Mouse (Mus musculus): Measurements from ENCODE around the gene Slc4a1ap. TPM values are rescaled to one million over a fixed set of nuclear protein-coding genes. Genes with fewer than 3 reads are reported as not detected.

Slc4a1ap gene
- 29.3 and 36.9 TPM in 2 replicates for total RNA-seq (2014; rRNA removed)
- 16.6 and 25.6 TPM in 2 replicates for polyA plus RNA-seq (2015; fragmentation: Nextera tagmentation; extraction: Ambion mirVana)

DNA sequence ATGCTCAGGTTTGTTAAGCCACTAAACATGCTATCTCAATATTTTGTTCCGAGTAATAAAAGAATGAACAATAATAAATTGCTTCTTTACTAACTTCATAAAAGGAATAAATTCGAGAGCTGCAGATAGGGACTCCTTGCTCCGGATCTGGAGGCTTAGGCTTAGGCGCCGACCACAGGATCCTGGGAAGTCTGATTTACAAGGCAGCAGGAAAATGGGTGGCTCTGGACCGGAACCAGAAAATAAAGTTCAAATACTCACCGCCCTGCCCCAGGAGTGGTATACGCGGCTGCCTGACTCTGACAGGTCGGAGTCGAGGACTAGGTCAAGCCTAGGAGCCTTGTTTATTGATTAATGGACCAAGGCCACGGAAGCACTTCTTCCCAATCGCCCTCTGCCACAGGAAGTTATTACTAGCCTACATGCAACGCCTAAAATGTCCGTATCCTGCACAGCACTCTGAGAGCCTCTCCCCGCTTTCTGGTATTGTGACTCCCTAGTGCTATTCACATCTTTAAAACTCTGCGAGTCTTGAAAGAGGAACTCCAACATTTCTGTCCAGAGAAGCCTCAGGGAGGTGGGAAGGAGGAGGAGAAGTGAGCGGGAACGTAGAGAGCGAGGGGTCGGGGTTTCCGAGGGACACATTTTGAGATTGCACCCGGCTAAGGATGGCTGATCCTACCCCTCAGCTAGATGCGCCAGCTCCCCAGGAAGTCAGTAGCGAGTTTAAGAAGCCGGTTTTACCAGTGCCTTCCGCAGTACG lies at the start of gene Slc4a1ap:
Gene Slc4a1ap, plus strand, starts transcription at position 642 of the 763 bp plus-strand sequence.
- ATAC-seq (peak; percentile 94), DNase-seq (peak; percentile 92)
- Histone ChIP-seq H3K4me3 (ENCODE audit: low read depth, low read length) (peak within 1 kb of the TSS; percentile 84), H3K9me3 (ENCODE audit: low read length) (no peaks in the 10 kb centered on the region), H3K4me1 (ENCODE audit: insufficient read depth) (peaks cover 18% of the 10 kb centered on the region), H3K27ac (ENCODE audit: low read depth, low read length) (peak within 1 kb of the TSS; percentile 88), H3K4me2 (ENCODE audit: low read depth) (peak within 1 kb of the TSS; percentile 96), H3K36me3 (ENCODE audit: insufficient read depth) (peaks cover 29% of the 10 kb centered on the region), H3K27me3 (ENCODE audit: insufficient read depth, low read length) (no peaks in the 10 kb centered on the region), H3K9ac (peak within 1 kb of the TSS; percentile 80)
- no peak for TF ChIP-seq CTCF (IDR thresholded peaks at IDR 0.05; ENCODE audit: low read depth)
- 2% methylated on average over 28 of the region's 28 CpGs for WGBS

DNA sequence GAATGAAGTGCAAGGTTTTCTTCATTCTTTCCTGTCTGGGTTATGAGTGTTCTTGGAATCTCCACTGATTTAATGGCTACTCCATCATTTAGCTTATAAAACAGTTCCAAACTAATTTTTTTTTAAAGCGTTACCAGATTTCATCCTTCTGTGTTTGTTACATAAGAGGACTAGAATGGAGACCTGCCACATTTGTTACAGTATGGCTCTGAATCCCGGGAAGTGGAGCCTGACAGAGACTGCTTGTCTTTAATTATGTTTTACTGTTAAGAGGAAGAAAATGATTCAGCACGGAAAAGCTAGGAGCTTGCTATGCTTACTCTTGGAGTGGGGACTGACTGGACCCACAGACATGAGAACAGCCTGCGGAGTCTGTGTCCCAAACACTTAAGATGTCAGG lies 46.3 kb upstream of the Slc4a1ap start:
- H3K9ac ChIP-seq, result no peak overlapping the region
- DNase-seq (no peak), ATAC-seq (no peak)
- WGBS, result 95% methylated on average over 4 of the region's 4 CpGs
- no peaks in the 10 kb centered on the region for H3K9me3 ChIP-seq (ENCODE audit: low read length)
- H3K4me1 ChIP-seq (ENCODE audit: insufficient read depth), result no peaks in the 10 kb centered on the region
- peaks cover 81% of the 10 kb centered on the region for H3K36me3 ChIP-seq (ENCODE audit: insufficient read depth)
- H3K4me2 ChIP-seq (ENCODE audit: low read depth), result no peak overlapping the region
- no peak overlapping the region for H3K4me3 ChIP-seq (ENCODE audit: low read depth, low read length)
- TF ChIP-seq CTCF (IDR thresholded peaks at IDR 0.05; ENCODE audit: low read depth), result no peak
- no peaks in the 10 kb centered on the region for H3K27me3 ChIP-seq (ENCODE audit: insufficient read depth, low read length)
- H3K27ac ChIP-seq (ENCODE audit: low read depth, low read length), result no peak overlapping the region

DNA sequence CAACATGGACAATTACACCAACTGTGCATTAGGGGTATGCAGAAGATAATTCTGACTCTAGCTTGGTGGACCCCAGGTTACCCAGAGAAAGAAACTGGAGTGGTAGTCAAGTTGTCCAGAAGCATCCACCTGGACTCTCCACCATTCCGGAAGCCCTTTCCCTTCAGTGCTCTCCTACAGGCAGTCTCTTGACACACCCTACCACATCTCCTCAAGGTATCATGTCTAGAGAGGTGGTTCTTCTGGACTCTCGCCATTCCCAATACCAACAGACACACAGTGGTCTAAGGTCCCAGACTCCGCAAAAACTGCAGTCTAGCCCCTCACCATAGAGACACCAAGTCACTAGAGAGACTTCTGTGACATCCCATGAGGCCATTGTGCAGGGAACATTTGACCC lies 41.4 kb upstream of the Slc4a1ap start, which contains the start of gene 4930548H24Rik:
Gene 4930548H24Rik, plus strand, starts transcription at position 301 of the 400 bp plus-strand sequence.
- Histone ChIP-seq H3K9ac (no peak within 1 kb of the TSS), H3K4me1 (ENCODE audit: insufficient read depth) (no peaks in the 10 kb centered on the region), H3K36me3 (ENCODE audit: insufficient read depth) (peaks cover 34% of the 10 kb centered on the region), H3K4me3 (ENCODE audit: low read depth, low read length) (no peak within 1 kb of the TSS), H3K9me3 (ENCODE audit: low read length) (no peaks in the 10 kb centered on the region), H3K27me3 (ENCODE audit: insufficient read depth, low read length) (no peaks in the 10 kb centered on the region), H3K4me2 (ENCODE audit: low read depth) (no peak within 1 kb of the TSS), H3K27ac (ENCODE audit: low read depth, low read length) (no peak within 1 kb of the TSS)
- 94% methylated on average over 3 of the region's 3 CpGs for WGBS
- DNase-seq, result no peak
- no peak for TF ChIP-seq CTCF (IDR thresholded peaks at IDR 0.05; ENCODE audit: low read depth)
- no peak for ATAC-seq

DNA sequence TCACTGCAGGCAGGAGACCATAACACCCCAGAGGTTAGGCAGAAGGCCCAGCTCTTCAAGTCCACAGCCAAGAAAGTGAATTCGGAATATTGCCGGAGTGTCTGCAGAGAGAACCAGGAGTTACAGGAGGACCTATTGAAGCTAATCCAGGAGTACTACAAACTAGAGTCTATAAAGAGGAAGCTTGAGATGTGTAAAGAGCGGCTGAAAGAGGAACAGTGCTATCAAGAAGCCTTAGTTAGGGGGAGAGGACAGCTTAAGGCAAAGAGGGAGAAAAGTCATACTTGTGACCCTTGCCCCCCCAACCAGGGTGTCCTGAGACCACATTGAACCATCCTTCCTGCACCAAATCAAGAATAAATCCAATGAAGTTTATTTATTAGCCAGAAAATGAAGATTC lies 38.9 kb upstream of the Slc4a1ap start:
- no peak for ATAC-seq
- Histone ChIP-seq H3K9ac (no peak overlapping the region), H3K27ac (ENCODE audit: low read depth, low read length) (no peak overlapping the region), H3K4me2 (ENCODE audit: low read depth) (no peak overlapping the region), H3K4me1 (ENCODE audit: insufficient read depth) (no peaks in the 10 kb centered on the region), H3K36me3 (ENCODE audit: insufficient read depth) (peaks cover 12% of the 10 kb centered on the region; the same call in 1 of the 2 replicates), H3K27me3 (ENCODE audit: insufficient read depth, low read length) (no peaks in the 10 kb centered on the region), H3K9me3 (ENCODE audit: low read length) (no peaks in the 10 kb centered on the region), H3K4me3 (ENCODE audit: low read depth, low read length) (no peak overlapping the region)
- no peak for DNase-seq
- WGBS, result 94% methylated on average over 3 of the region's 3 CpGs
- TF ChIP-seq CTCF (IDR thresholded peaks at IDR 0.05; ENCODE audit: low read depth), result no peak

DNA sequence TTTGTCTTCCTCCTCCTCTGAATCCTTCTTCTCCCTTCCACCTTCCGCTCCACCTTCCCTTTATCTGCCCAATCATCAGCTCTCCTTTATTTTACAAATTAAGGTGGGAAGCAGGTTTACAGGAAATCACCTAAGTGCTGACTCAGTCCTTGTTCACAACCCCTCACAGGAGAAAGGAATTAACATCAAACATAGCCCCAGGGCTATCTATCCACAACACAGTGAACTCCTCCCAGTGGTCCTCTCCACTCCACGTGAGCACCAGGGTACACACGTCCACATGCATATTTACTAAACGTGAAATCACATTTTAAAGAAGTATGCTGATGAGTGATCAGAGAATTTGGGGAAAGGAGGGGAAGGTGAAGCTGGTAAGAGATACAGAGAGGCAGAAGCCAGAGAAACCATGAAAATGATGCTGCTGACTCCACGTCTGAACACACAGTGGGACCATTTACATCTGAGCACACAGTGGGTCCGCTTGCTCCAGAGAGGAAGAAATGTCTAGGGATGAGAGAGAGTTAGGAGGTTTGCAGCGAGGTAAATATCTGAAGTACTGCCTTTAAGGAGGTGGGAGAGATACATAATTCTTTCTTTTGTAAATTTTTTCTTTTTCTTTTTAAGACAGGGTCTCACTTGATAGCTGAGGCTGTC lies 37.6 kb upstream of the Slc4a1ap start:
- H3K9me3 ChIP-seq (ENCODE audit: low read length), result no peaks in the 10 kb centered on the region
- ATAC-seq (no peak), DNase-seq (no peak)
- no peaks in the 10 kb centered on the region for H3K27me3 ChIP-seq (ENCODE audit: insufficient read depth, low read length)
- H3K4me2 ChIP-seq (ENCODE audit: low read depth), result no peak overlapping the region
- WGBS, result 73% methylated on average over 7 of the region's 7 CpGs
- H3K4me1 ChIP-seq (ENCODE audit: insufficient read depth), result no peaks in the 10 kb centered on the region
- no peak for TF ChIP-seq CTCF (IDR thresholded peaks at IDR 0.05; ENCODE audit: low read depth)
- no peak overlapping the region for H3K9ac ChIP-seq
- H3K27ac ChIP-seq (ENCODE audit: low read depth, low read length), result no peak overlapping the region
- peaks cover 9% of the 10 kb centered on the region; the same call in 1 of the 2 replicates for H3K36me3 ChIP-seq (ENCODE audit: insufficient read depth)
- no peak overlapping the region for H3K4me3 ChIP-seq (ENCODE audit: low read depth, low read length)

DNA sequence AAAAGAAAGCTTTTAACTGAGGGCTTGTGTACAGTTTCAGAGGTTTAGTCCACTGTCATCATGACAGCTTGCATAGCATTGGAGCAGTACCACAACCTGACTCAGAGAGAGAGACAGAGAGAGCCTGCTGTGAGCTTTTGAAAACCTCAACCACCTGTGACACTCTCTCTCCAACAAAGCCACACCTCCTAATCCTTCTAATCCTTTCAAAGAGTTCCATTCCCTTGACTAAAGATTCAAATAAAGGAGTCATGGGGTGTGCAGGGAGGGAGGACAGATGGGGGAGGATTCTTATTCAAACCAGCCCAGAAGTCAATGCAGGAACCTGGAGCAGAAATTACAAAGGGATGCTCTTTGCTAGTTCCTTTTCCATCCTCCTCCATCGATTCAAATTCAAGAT lies 34.8 kb upstream of the Slc4a1ap start:
- H3K9ac ChIP-seq, result no peak overlapping the region
- 0 out of 2 replicates have a peak, but pooled peaks cover 4% of the 10 kb centered on the region for H3K4me1 ChIP-seq (ENCODE audit: insufficient read depth)
- peaks cover 7% of the 10 kb centered on the region for H3K36me3 ChIP-seq (ENCODE audit: insufficient read depth)
- TF ChIP-seq CTCF (IDR thresholded peaks at IDR 0.05; ENCODE audit: low read depth), result no peak
- H3K9me3 ChIP-seq (ENCODE audit: low read length), result no peaks in the 10 kb centered on the region
- 45% methylated on average over 1 of the region's 1 CpGs for WGBS
- H3K4me2 ChIP-seq (ENCODE audit: low read depth), result no peak overlapping the region
- H3K27me3 ChIP-seq (ENCODE audit: insufficient read depth, low read length), result no peaks in the 10 kb centered on the region
- ATAC-seq (no peak), DNase-seq (no peak)
- no peak overlapping the region for H3K27ac ChIP-seq (ENCODE audit: low read depth, low read length)
- no peak overlapping the region for H3K4me3 ChIP-seq (ENCODE audit: low read depth, low read length)
